Mouse (Mus musculus) neural tube, embryonic 11.5 days (tissue): ENCODE measurements around the gene Slc29a1. TPM values are rescaled to one million over a fixed set of nuclear protein-coding genes. Genes with fewer than 3 reads are reported as not detected.

Source experiments
- ATAC-seq: fragments of 200-750 bp; cut with Nextera tagmentation; 2 replicates; pipeline ENCODE4 v1.8.0; 2017; ENCODE audit warnings: moderate number of reproducible peaks, mild to moderate bottlenecking, moderate TSS enrichment, moderate library complexity; ENCODE audit not compliant: insufficient read depth, low FRiP score, low TSS enrichment
- DNase-seq: peaks from one replicate; pipeline ENCODE4 v3.0.0-alpha.2; 2015; ENCODE audit warnings: low spot score
- H3K27ac ChIP-seq: fragments of 300-500 bp; sonication (generic); 2 replicates; pipeline ENCODE4 v1.5.1; 2014; ENCODE audit warnings: low read depth, mild to moderate bottlenecking, low read length
- H3K27me3 ChIP-seq: fragments of 300-500 bp; sonication (generic); 2 replicates; pipeline ENCODE4 v1.6.1; 2014; ENCODE audit warnings: mild to moderate bottlenecking, low read length, mixed read lengths; ENCODE audit not compliant: control insufficient read depth, insufficient read depth
- H3K36me3 ChIP-seq: fragments of 300-500 bp; sonication (generic); 2 replicates; pipeline ENCODE4 v1.6.1; 2014; ENCODE audit warnings: mild to moderate bottlenecking, low read length, moderate library complexity, mixed read lengths; ENCODE audit not compliant: control insufficient read depth, insufficient read depth
- H3K4me1 ChIP-seq: fragments of 300-500 bp; sonication (generic); 2 replicates; pipeline ENCODE4 v1.6.1; 2014; ENCODE audit warnings: low read length, mixed read lengths; ENCODE audit not compliant: control insufficient read depth, insufficient read depth
- H3K4me2 ChIP-seq: fragments of 300-500 bp; sonication (generic); 2 replicates; pipeline ENCODE4 v1.6.1; 2014; ENCODE audit warnings: low read depth, mild to moderate bottlenecking, moderate library complexity
- H3K4me3 ChIP-seq: fragments of 300-500 bp; sonication (generic); 2 replicates; pipeline ENCODE4 v1.5.1; 2014; ENCODE audit warnings: low read depth, low read length
- H3K9ac ChIP-seq: fragments of 300-500 bp; sonication (generic); 2 replicates; pipeline ENCODE4 v1.6.1; 2014; ENCODE audit warnings: mild to moderate bottlenecking, low read length
- H3K9me3 ChIP-seq: fragments of 300-500 bp; sonication (generic); 2 replicates; pipeline ENCODE4 v1.6.1; 2016; ENCODE audit warnings: low read length; ENCODE audit not compliant: control insufficient read depth
- WGBS: fragments of 180-500 bp; shearing (Covaris S2); extraction: QIAGEN DNeasy Blood & Tissue Kit; methylation state at CpG from one replicate; pipeline ENCODE4 v1.1.7; 2014; 5-methylcytosine and 5-hydroxymethylcytosine counted together
- polyA plus RNA-seq: library from polyadenylated mRNA; unstranded; fragments of >200 nt; fragmentation: Nextera tagmentation; extraction: Ambion mirVana; gene quantifications from 2 replicates; pipeline ENCODE4 v1.2.1, GENCODE M21; 2014

Gene Slc29a1
- polyA plus RNA-seq, 1 experiment from 2014 or later: 48.7 TPM

DNA sequence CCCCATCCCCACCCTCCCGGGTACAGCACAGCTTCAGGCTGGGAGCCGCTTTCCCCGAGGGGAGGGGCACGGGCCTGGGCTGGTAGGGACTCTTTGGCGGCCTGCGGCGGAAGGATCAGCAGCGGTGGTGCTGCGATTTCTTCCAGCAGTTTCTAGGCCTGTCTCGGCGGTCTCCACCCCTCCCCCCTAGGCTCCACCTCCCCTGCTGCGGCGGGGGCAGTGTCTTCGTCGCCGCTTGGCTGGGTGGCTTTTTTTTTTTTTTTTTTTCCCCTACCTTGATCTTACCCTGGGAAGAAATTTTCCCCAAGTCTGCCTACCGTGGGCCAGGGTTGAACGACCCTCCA lies 25.7 kb downstream of the Slc29a1 start:
- WGBS: 0% methylated on average over 18 of the region's 18 CpGs
- Histone ChIP-seq H3K9ac (peak overlapping the region; percentile 99), H3K4me2 (peak overlapping the region; percentile 94), H3K9me3 (no peaks in the 10 kb centered on the region), H3K27me3 (no peaks in the 10 kb centered on the region), H3K27ac (peak overlapping the region; percentile 93), H3K4me1 (peaks cover 6% of the 10 kb centered on the region), H3K4me3 (peak overlapping the region; percentile 100), H3K36me3 (peaks cover 20% of the 10 kb centered on the region)
- ATAC-seq: peak; percentile 70
- peak; percentile 93 for DNase-seq

DNA sequence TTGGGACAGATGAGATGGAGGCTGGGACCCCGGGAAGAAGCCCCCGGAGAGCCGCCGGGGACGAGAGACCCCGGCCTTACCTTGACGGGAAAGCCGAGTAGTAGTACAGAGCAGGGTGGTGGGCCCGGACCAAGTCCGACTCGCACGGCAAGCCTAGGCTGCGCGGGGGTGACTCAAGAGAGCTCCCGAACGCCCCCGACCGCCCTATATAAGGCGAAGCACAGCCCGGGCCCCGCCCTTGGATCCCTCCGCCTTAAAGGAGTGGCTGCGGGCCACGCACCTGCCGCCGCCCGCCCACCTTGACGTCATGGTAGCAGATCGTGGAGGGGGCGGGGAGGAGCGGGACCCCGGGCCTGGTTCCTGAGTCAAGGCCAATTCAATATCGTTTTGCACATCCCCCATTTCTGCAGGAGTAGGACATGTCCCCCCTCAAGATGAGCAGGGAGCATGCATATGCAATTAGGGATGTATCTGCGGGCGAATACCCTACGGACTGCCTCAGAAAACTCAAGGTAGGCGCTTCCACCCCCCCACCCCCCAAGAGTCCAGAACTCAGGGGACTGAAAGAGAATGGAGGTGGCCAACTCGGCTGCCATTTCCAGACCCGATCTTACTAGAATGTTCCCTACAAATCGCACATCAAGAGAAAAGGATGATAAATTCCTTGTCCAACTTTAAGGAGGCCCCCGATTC lies 26.2 kb downstream of the Slc29a1 start, which contains the start of gene Hsp90ab1:
Hsp90ab1 (minus strand) TSS at position 185 of the 693 bp plus-strand sequence.
- H3K27ac ChIP-seq: peak within 1 kb of the TSS; percentile 93

DNA sequence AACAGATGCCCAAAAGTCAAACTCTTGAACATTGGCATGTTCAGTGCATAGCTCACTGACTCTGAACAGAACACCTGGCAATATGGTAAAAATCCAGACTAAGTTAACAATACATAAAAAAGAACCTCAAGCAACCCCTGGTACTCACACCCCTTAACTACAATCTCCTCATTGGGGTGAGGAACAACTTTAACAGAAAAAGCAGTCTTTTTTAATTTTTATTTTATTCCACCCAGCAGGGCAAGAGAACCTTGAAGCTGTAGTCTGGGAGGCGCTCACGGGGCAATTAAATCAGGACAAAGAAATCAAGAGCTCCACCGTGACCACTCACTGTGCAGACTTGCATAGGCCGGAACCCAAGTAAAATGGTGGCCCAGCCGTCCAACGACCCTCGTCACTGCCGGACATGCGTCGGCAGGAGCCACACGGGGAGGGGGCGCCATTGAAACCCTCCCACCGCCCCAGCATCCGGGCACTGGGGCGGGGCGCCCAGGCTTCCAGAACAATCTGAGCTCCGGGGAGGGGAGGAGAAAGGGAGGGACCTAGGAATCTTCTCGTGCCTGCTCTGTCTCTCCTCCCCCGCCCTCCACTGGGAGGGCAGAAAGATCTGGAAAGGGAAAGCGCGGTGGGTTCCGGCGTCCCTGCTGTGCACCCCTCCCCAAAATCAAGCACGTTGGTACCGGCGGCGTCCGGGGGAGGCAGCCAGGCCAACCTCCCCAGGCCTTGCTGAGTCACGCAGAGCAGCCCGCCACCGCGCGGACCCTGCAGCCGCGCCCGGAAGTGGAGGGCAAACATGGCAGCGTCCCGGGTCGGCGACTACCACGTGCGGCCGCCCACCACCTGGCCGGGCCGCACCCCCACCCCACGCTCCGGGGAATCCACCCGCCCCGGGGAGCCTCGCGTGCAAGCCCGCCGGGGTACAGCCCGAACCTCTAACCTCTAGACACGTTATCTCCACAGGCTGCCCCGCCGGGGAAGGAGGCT lies 27.0 kb downstream of the Slc29a1 start:
- H3K4me1 ChIP-seq: peaks cover 6% of the 10 kb centered on the region
- peak overlapping the region; percentile 99 for H3K9ac ChIP-seq
- H3K4me2 ChIP-seq: peak overlapping the region; percentile 94
- ATAC-seq (peak; percentile 65), DNase-seq (peak; percentile 89)
- under 1% methylated on average over 55 of the region's 57 CpGs for WGBS
- H3K36me3 ChIP-seq: peaks cover 29% of the 10 kb centered on the region
- H3K27me3 ChIP-seq: no peaks in the 10 kb centered on the region
- peak overlapping the region; percentile 100 for H3K4me3 ChIP-seq
- H3K27ac ChIP-seq: peak overlapping the region; percentile 93
- H3K9me3 ChIP-seq: no peaks in the 10 kb centered on the region

More for the DNA sequence above, 26.2 kb downstream of the Slc29a1 start, which contains the start of gene Hsp90ab1:
- 0% methylated on average over 41 of the region's 41 CpGs for WGBS
- peak within 1 kb of the TSS; percentile 99 for H3K9ac ChIP-seq
- peaks cover 25% of the 10 kb centered on the region for H3K36me3 ChIP-seq
- peak within 1 kb of the TSS; percentile 100 for H3K4me3 ChIP-seq
- ATAC-seq (peak; percentile 85), DNase-seq (peak; percentile 99)
- no peaks in the 10 kb centered on the region for H3K27me3 ChIP-seq
- H3K4me1 ChIP-seq: peaks cover 6% of the 10 kb centered on the region
- H3K9me3 ChIP-seq: no peaks in the 10 kb centered on the region
- H3K4me2 ChIP-seq: peak within 1 kb of the TSS; percentile 94

DNA sequence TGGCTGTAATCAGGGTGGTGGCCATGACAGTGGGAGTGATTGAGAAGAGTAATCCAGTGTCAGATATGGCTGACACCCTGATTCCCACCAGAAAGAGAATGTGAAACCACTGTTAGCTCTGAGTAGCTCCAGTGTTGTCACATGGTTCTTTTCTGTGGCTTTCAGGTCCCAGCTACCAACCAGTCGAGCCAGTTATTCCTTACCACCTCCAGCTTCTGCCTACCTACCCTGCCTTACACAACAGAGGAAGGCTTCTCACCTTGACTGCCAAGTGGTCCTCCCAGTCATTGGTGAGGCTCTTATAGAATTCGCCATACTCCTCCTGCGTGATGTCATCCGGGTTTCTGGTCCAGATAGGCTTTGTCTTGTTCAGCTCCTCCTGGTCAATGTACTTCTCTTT lies 29.4 kb downstream of the Slc29a1 start:
- WGBS: 85% methylated on average over 4 of the region's 4 CpGs
- peaks cover 35% of the 10 kb centered on the region for H3K36me3 ChIP-seq
- no peak overlapping the region for H3K4me2 ChIP-seq
- no peak overlapping the region for H3K9ac ChIP-seq
- no peak for DNase-seq
- peaks cover 8% of the 10 kb centered on the region for H3K4me1 ChIP-seq
- no peaks in the 10 kb centered on the region for H3K27me3 ChIP-seq
- H3K27ac ChIP-seq: no peak overlapping the region
- H3K4me3 ChIP-seq: no peak overlapping the region
- ATAC-seq: no peak
- H3K9me3 ChIP-seq: no peaks in the 10 kb centered on the region

DNA sequence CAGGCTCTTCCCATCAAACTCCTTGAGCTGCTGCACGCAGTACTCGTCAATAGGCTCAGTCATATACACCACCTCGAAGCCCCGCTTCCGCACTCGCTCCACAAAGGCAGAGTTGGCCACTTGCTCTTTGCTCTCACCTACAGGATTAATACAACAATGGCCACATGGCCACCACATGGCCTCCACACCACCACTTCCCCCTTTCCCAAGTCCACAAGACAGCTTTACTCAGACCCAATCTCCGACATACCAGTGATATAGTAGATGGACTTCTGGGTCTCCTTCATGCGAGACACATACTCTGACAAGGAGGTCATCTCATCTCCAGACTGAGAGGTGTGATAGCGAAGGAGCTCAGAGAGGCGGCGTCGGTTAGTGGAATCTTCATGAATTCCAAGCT lies 30.4 kb downstream of the Slc29a1 start:
- Histone ChIP-seq H3K9ac (no peak overlapping the region), H3K9me3 (no peaks in the 10 kb centered on the region), H3K4me2 (no peak overlapping the region), H3K27me3 (no peaks in the 10 kb centered on the region), H3K36me3 (peaks cover 35% of the 10 kb centered on the region), H3K27ac (no peak overlapping the region), H3K4me1 (peaks cover 6% of the 10 kb centered on the region), H3K4me3 (no peak overlapping the region)
- WGBS: 86% methylated on average over 12 of the region's 12 CpGs
- no peak for DNase-seq
- ATAC-seq: no peak

DNA sequence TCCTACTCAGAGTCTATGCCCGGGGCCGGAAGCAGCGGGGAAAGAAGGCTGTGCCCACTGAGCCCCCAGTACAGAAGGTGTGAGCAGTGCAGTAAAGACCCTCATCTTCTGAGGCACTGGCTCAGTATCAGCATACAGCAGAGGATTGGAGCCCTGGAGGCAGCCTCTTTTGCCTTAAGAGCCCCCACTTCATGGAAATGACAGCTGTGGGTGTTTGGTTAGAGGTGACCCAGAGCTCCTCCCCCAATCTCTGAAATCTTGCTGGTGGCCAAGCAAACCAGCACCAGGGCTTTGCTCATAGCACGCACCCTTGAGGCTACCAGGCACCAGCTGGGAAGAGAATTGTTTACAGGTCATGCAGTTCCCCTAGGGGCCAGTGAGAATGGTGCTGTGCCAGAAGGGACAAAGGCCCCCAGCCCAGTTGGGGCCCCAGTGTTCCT lies 32.2 kb downstream of the Slc29a1 start:
- H3K9ac ChIP-seq: no peak overlapping the region
- ATAC-seq (0 out of 2 replicates have a peak, but pooled peaks have one; percentile 7), DNase-seq (no peak)
- no peak overlapping the region for H3K4me3 ChIP-seq
- H3K4me2 ChIP-seq: no peak overlapping the region
- H3K36me3 ChIP-seq: peaks cover 35% of the 10 kb centered on the region
- H3K27me3 ChIP-seq: no peaks in the 10 kb centered on the region
- H3K4me1 ChIP-seq: peaks cover 6% of the 10 kb centered on the region
- WGBS: 24% methylated on average over 4 of the region's 4 CpGs
- H3K9me3 ChIP-seq: no peaks in the 10 kb centered on the region
- 0 out of 2 replicates have a peak overlapping the region, but pooled peaks have one; percentile 6 for H3K27ac ChIP-seq

DNA sequence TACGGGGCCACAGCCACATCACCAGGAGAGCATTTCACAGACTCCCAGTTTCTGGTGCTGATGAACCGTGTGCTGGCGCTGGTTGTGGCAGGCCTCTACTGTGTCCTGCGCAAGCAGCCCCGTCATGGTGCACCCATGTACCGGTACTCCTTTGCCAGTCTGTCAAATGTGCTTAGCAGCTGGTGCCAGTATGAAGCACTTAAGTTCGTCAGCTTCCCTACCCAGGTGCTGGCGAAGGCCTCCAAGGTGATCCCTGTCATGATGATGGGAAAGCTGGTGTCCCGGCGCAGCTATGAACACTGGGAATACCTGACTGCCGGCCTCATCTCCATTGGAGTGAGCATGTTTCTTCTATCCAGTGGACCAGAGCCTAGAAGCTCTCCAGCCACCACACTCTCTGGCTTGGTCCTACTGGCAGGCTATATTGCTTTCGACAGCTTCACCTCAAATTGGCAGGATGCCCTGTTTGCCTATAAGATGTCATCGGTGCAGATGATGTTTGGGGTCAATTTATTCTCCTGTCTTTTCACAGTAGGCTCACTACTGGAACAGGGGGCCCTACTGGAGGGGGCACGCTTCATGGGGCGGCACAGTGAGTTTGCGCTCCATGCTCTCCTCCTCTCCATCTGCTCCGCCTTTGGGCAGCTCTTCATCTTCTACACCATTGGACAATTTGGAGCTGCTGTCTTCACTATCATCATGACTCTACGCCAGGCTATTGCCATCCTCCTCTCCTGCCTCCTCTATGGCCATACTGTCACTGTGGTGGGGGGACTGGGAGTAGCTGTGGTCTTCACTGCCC lies 32.8 kb downstream of the Slc29a1 start:
- Histone ChIP-seq H3K9ac (no peak overlapping the region), H3K4me3 (no peak overlapping the region), H3K9me3 (no peaks in the 10 kb centered on the region), H3K4me2 (no peak overlapping the region), H3K36me3 (peaks cover 35% of the 10 kb centered on the region), H3K27ac (0 out of 2 replicates have a peak overlapping the region, but pooled peaks have one; percentile 6), H3K4me1 (peaks cover 6% of the 10 kb centered on the region), H3K27me3 (no peaks in the 10 kb centered on the region)
- ATAC-seq: no peak
- 71% methylated on average over 18 of the region's 18 CpGs for WGBS
- no peak for DNase-seq

DNA sequence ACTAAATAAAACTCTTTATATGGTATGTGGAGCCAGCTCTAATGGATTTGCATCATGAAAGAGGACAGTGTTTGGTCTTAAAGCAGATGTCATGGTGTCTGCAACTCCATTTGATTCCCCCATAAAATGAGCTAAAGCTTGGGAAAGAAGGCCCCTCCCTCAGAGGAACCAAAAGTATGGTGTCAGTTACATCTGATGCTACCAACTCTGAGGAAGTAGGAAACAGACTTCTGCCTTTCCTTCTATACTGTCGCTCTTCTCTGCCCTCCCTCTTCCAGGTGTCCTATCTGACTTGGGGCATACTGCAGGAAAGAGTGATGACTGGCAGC lies 33.4 kb downstream of the Slc29a1 start:
- ATAC-seq: no peak
- no peaks in the 10 kb centered on the region for H3K9me3 ChIP-seq
- peaks cover 30% of the 10 kb centered on the region for H3K36me3 ChIP-seq
- H3K27me3 ChIP-seq: no peaks in the 10 kb centered on the region
- no peak overlapping the region for H3K27ac ChIP-seq
- no peak overlapping the region for H3K9ac ChIP-seq
- no peak overlapping the region for H3K4me2 ChIP-seq
- WGBS: 80% methylated on average over 1 of the region's 1 CpGs
- peaks cover 6% of the 10 kb centered on the region for H3K4me1 ChIP-seq
- DNase-seq: no peak
- H3K4me3 ChIP-seq: no peak overlapping the region
